Mouse (Mus musculus): ENCODE data around the gene 9330159F19Rik. TPM values are rescaled to one million over a fixed set of nuclear protein-coding genes. Genes with fewer than 3 reads are reported as not detected.

9330159F19Rik gene
- polyA plus RNA-seq (2015; fragmentation: Nextera tagmentation; extraction: Ambion mirVana) = 26.3 and 26.6 TPM in 2 replicates

- Histone ChIP-seq H3K27ac (ENCODE audit: low read depth, low read length) (no peak within 1 kb of the TSS), H3K36me3 (ENCODE audit: control insufficient read depth, insufficient read depth, low read length) (0 out of 2 replicates have a peak, but pooled peaks cover 4% of the 10 kb centered on the region), H3K9ac (ENCODE audit: low read depth, low read length) (no peak within 1 kb of the TSS), H3K4me3 (ENCODE audit: low read length) (no peak within 1 kb of the TSS), H3K9me3 (ENCODE audit: control insufficient read depth, low read length) (no peaks in the 10 kb centered on the region), H3K4me2 (ENCODE audit: low read length) (no peak within 1 kb of the TSS), H3K4me1 (ENCODE audit: control insufficient read depth, insufficient read depth, low read depth, low read length) (no peaks in the 10 kb centered on the region), H3K27me3 (replicated peaks; ENCODE audit: control insufficient read depth, insufficient read depth, low read length) (no peaks in the 10 kb centered on the region)
- peak; percentile 43 for ATAC-seq
- WGBS = 12% methylated on average over 4 of the region's 4 CpGs
Measured at GRCm38 (mm10) chr10:29211453-29211852, at the start of gene 9330159F19Rik. TSS of gene 9330159F19Rik (plus strand) at chr10:29211606.

GRCm38 (mm10) chr10:29161664-29162063, 49.7 kb upstream of the 9330159F19Rik start:
- H3K9ac ChIP-seq (ENCODE audit: low read depth, low read length) = no peak overlapping the region
- no peaks in the 10 kb centered on the region for H3K27me3 ChIP-seq (replicated peaks; ENCODE audit: control insufficient read depth, insufficient read depth, low read length)
- no peaks in the 10 kb centered on the region for H3K9me3 ChIP-seq (ENCODE audit: control insufficient read depth, low read length)
- H3K4me1 ChIP-seq (ENCODE audit: control insufficient read depth, insufficient read depth, low read depth, low read length) = no peaks in the 10 kb centered on the region
- 80% methylated on average over 2 of the region's 2 CpGs for WGBS
- peaks cover 19% of the 10 kb centered on the region for H3K36me3 ChIP-seq (ENCODE audit: control insufficient read depth, insufficient read depth, low read length)
- no peak overlapping the region for H3K4me2 ChIP-seq (ENCODE audit: low read length)
- no peak for ATAC-seq
- no peak overlapping the region for H3K4me3 ChIP-seq (ENCODE audit: low read length)
- no peak overlapping the region for H3K27ac ChIP-seq (ENCODE audit: low read depth, low read length)

GRCm38 (mm10) chr10:29173778-29174177, 37.6 kb upstream of the 9330159F19Rik start:
- Histone ChIP-seq H3K36me3 (ENCODE audit: control insufficient read depth, insufficient read depth, low read length) (peaks cover 9% of the 10 kb centered on the region), H3K4me1 (ENCODE audit: control insufficient read depth, insufficient read depth, low read depth, low read length) (no peaks in the 10 kb centered on the region), H3K27ac (ENCODE audit: low read depth, low read length) (no peak overlapping the region), H3K9ac (ENCODE audit: low read depth, low read length) (no peak overlapping the region), H3K4me2 (ENCODE audit: low read length) (no peak overlapping the region), H3K9me3 (ENCODE audit: control insufficient read depth, low read length) (no peaks in the 10 kb centered on the region), H3K4me3 (ENCODE audit: low read length) (no peak overlapping the region), H3K27me3 (replicated peaks; ENCODE audit: control insufficient read depth, insufficient read depth, low read length) (no peaks in the 10 kb centered on the region)
- 82% methylated on average over 2 of the region's 2 CpGs for WGBS
- ATAC-seq = peak; percentile 59

GRCm38 (mm10) chr10:29175656-29176055, 35.8 kb upstream of the 9330159F19Rik start:
- 77% methylated on average over 3 of the region's 3 CpGs for WGBS

GRCm38 (mm10) chr10:29176881-29177280, 34.5 kb upstream of the 9330159F19Rik start:
- Histone ChIP-seq H3K9ac (ENCODE audit: low read depth, low read length) (no peak overlapping the region), H3K4me2 (ENCODE audit: low read length) (no peak overlapping the region), H3K4me1 (ENCODE audit: control insufficient read depth, insufficient read depth, low read depth, low read length) (no peaks in the 10 kb centered on the region), H3K27me3 (replicated peaks; ENCODE audit: control insufficient read depth, insufficient read depth, low read length) (no peaks in the 10 kb centered on the region), H3K9me3 (ENCODE audit: control insufficient read depth, low read length) (no peaks in the 10 kb centered on the region), H3K27ac (ENCODE audit: low read depth, low read length) (no peak overlapping the region), H3K4me3 (ENCODE audit: low read length) (no peak overlapping the region), H3K36me3 (ENCODE audit: control insufficient read depth, insufficient read depth, low read length) (peaks cover 13% of the 10 kb centered on the region)
- no peak for ATAC-seq
- WGBS = 71% methylated on average over 4 of the region's 4 CpGs

More at GRCm38 (mm10) chr10:29175656-29176055, 35.8 kb upstream of the 9330159F19Rik start:
- Histone ChIP-seq H3K4me2 (ENCODE audit: low read length) (no peak overlapping the region), H3K27ac (ENCODE audit: low read depth, low read length) (no peak overlapping the region), H3K36me3 (ENCODE audit: control insufficient read depth, insufficient read depth, low read length) (peaks cover 11% of the 10 kb centered on the region), H3K9me3 (ENCODE audit: control insufficient read depth, low read length) (no peaks in the 10 kb centered on the region), H3K9ac (ENCODE audit: low read depth, low read length) (no peak overlapping the region), H3K27me3 (replicated peaks; ENCODE audit: control insufficient read depth, insufficient read depth, low read length) (no peaks in the 10 kb centered on the region), H3K4me3 (ENCODE audit: low read length) (no peak overlapping the region), H3K4me1 (ENCODE audit: control insufficient read depth, insufficient read depth, low read depth, low read length) (no peaks in the 10 kb centered on the region)
- no peak for ATAC-seq

- no peak overlapping the region for H3K9ac ChIP-seq (ENCODE audit: low read depth, low read length)
- H3K36me3 ChIP-seq (ENCODE audit: control insufficient read depth, insufficient read depth, low read length) = peaks cover 16% of the 10 kb centered on the region
- H3K4me1 ChIP-seq (ENCODE audit: control insufficient read depth, insufficient read depth, low read depth, low read length) = no peaks in the 10 kb centered on the region
- no peak overlapping the region for H3K4me2 ChIP-seq (ENCODE audit: low read length)
- H3K4me3 ChIP-seq (ENCODE audit: low read length) = no peak overlapping the region
- H3K27ac ChIP-seq (ENCODE audit: low read depth, low read length) = no peak overlapping the region
- no peaks in the 10 kb centered on the region for H3K27me3 ChIP-seq (replicated peaks; ENCODE audit: control insufficient read depth, insufficient read depth, low read length)
- H3K9me3 ChIP-seq (ENCODE audit: control insufficient read depth, low read length) = no peaks in the 10 kb centered on the region
- ATAC-seq = no peak
- WGBS = 50% methylated on average over 2 of the region's 2 CpGs
Measured at GRCm38 (mm10) chr10:29178003-29178402, 33.4 kb upstream of the 9330159F19Rik start.

- WGBS = 63% methylated on average over 3 of the region's 3 CpGs
- Histone ChIP-seq H3K27ac (ENCODE audit: low read depth, low read length) (no peak overlapping the region), H3K4me1 (ENCODE audit: control insufficient read depth, insufficient read depth, low read depth, low read length) (no peaks in the 10 kb centered on the region), H3K9me3 (ENCODE audit: control insufficient read depth, low read length) (no peaks in the 10 kb centered on the region), H3K9ac (ENCODE audit: low read depth, low read length) (no peak overlapping the region), H3K27me3 (replicated peaks; ENCODE audit: control insufficient read depth, insufficient read depth, low read length) (no peaks in the 10 kb centered on the region), H3K4me3 (ENCODE audit: low read length) (no peak overlapping the region), H3K36me3 (ENCODE audit: control insufficient read depth, insufficient read depth, low read length) (peaks cover 16% of the 10 kb centered on the region), H3K4me2 (ENCODE audit: low read length) (no peak overlapping the region)
- no peak for ATAC-seq
Measured at GRCm38 (mm10) chr10:29180210-29180609, 31.2 kb upstream of the 9330159F19Rik start.

- H3K4me3 ChIP-seq (ENCODE audit: low read length) = no peak overlapping the region
- 77% methylated on average over 2 of the region's 2 CpGs for WGBS
- H3K4me2 ChIP-seq (ENCODE audit: low read length) = no peak overlapping the region
- H3K4me1 ChIP-seq (ENCODE audit: control insufficient read depth, insufficient read depth, low read depth, low read length) = no peaks in the 10 kb centered on the region
- H3K9me3 ChIP-seq (ENCODE audit: control insufficient read depth, low read length) = no peaks in the 10 kb centered on the region
- H3K9ac ChIP-seq (ENCODE audit: low read depth, low read length) = no peak overlapping the region
- H3K27ac ChIP-seq (ENCODE audit: low read depth, low read length) = no peak overlapping the region
- H3K27me3 ChIP-seq (replicated peaks; ENCODE audit: control insufficient read depth, insufficient read depth, low read length) = no peaks in the 10 kb centered on the region
- H3K36me3 ChIP-seq (ENCODE audit: control insufficient read depth, insufficient read depth, low read length) = peaks cover 16% of the 10 kb centered on the region
- ATAC-seq = peak; percentile 17; the same call in 1 of the 2 replicates
Measured at GRCm38 (mm10) chr10:29181046-29181445, 30.4 kb upstream of the 9330159F19Rik start.

- no peak for ATAC-seq
- H3K4me3 ChIP-seq (ENCODE audit: low read length) = no peak overlapping the region
- H3K9me3 ChIP-seq (ENCODE audit: control insufficient read depth, low read length) = peaks cover 5% of the 10 kb centered on the region; the same call in 1 of the 2 replicates
- no peak overlapping the region for H3K27ac ChIP-seq (ENCODE audit: low read depth, low read length)
- H3K4me1 ChIP-seq (ENCODE audit: control insufficient read depth, insufficient read depth, low read depth, low read length) = no peaks in the 10 kb centered on the region
- no peak overlapping the region for H3K9ac ChIP-seq (ENCODE audit: low read depth, low read length)
- peaks cover 22% of the 10 kb centered on the region for H3K36me3 ChIP-seq (ENCODE audit: control insufficient read depth, insufficient read depth, low read length)
- H3K4me2 ChIP-seq (ENCODE audit: low read length) = no peak overlapping the region
- no peaks in the 10 kb centered on the region for H3K27me3 ChIP-seq (replicated peaks; ENCODE audit: control insufficient read depth, insufficient read depth, low read length)
Measured at GRCm38 (mm10) chr10:29193769-29194168, 17.6 kb upstream of the 9330159F19Rik start.

- no peak overlapping the region for H3K4me2 ChIP-seq (ENCODE audit: low read length)
- H3K9ac ChIP-seq (ENCODE audit: low read depth, low read length) = no peak overlapping the region
- H3K4me1 ChIP-seq (ENCODE audit: control insufficient read depth, insufficient read depth, low read depth, low read length) = no peaks in the 10 kb centered on the region
- H3K4me3 ChIP-seq (ENCODE audit: low read length) = no peak overlapping the region
- H3K9me3 ChIP-seq (ENCODE audit: control insufficient read depth, low read length) = peaks cover 5% of the 10 kb centered on the region; the same call in 1 of the 2 replicates
- 98% methylated on average over 33 of the region's 33 CpGs for WGBS
- no peaks in the 10 kb centered on the region for H3K27me3 ChIP-seq (replicated peaks; ENCODE audit: control insufficient read depth, insufficient read depth, low read length)
- ATAC-seq = peak; percentile 32; the same call in 1 of the 2 replicates
- H3K27ac ChIP-seq (ENCODE audit: low read depth, low read length) = no peak overlapping the region
- H3K36me3 ChIP-seq (ENCODE audit: control insufficient read depth, insufficient read depth, low read length) = peaks cover 35% of the 10 kb centered on the region
Measured at GRCm38 (mm10) chr10:29196811-29197210, 14.6 kb upstream of the 9330159F19Rik start.
